Comparison of ENCODE assay signal across 22 mouse cellular contexts in the genomic region with DNA sequence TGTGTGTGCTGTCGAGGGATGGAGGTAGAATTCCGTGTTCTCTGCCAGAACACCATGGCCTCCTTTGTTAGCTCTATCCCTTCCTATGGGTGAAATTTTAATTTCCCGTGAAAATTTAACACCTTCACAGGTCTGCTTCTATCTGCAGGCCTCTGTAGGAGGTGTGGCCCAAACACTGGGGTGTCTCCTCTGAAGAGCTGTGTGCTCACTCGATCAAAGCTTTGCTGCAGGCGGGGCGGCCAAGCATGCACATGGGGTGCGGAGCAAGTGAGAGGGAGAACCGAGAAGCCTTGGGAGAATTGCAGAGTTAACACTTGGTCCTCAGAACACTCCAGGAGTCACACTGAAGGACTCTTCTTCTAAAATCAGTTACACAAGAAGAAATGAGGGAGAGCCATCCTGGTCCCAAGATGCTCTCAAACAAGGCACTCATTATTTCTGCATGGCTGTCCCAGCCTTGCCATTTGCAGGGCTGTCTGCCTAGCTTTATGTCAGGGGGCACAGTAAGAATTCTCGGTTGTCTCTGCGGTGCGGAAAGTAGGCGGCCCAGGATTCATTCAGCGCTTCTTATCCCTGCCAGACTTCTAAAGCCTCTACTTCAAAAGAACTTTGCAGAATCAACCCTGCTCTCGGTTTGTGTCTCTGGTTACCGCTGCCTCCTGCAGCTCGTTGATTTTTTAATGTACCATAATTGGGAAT. TPM values are rescaled to one million over a fixed set of nuclear protein-coding genes. Genes with fewer than 3 reads are reported as not detected.
A peak's percentile ranks its signal among the peaks of the same experiment; 100 is the strongest.
DNase-seq lines count a peak whose midpoint lies in the region; ATAC-seq and TF ChIP-seq lines count a peak whose summit lies in the region.
"Had no signal": no experiment of that assay in that cellular context is flagged by ENCODE, and none has a peak within 500 bp of the region (broad histone marks: within the 10 kb centered on the region; RNA-seq: fewer than 3 reads in every experiment).

No protein-coding gene starts in this region.

- WGBS in embryonic facial prominence, embryonic 14.5 days: 27% methylated on average over 16 of the region's 16 CpGs
- WGBS in forebrain, embryonic 16.5 days: 12% methylated on average over 16 of the region's 16 CpGs
- WGBS in hindbrain, postnatal 0 days: 29% methylated on average over 16 of the region's 16 CpGs
- 11% methylated on average over 16 of the region's 16 CpGs for WGBS in midbrain, embryonic 16.5 days
- 73% methylated on average over 16 of the region's 16 CpGs for WGBS in liver, embryonic 12.5 days (ENCODE audit: insufficient replicate concordance)
- WGBS in heart, adult 2 months: 70% methylated on average over 16 of the region's 16 CpGs

- no peak overlapping the region for H3K27ac ChIP-seq in embryonic facial prominence, embryonic 14.5 days (replicated peaks; ENCODE audit: low read depth, low read length)
- H3K27ac ChIP-seq in forebrain, embryonic 16.5 days (ENCODE audit: low read length): no peak overlapping the region
- H3K27ac ChIP-seq in hindbrain, postnatal 0 days: no peak overlapping the region
- H3K27ac ChIP-seq in midbrain, embryonic 16.5 days (ENCODE audit: low read length): peak overlapping the region; percentile 63
- H3K27ac ChIP-seq in liver, embryonic 12.5 days: no peak overlapping the region
- H3K27ac ChIP-seq in heart, adult 2 months: no peak overlapping the region
- H3K27ac ChIP-seq: liver, embryonic 14.5 days; stomach, embryonic 15.5 days had no signal

- no peaks in the 10 kb centered on the region for H3K9me3 ChIP-seq in embryonic facial prominence, embryonic 14.5 days (ENCODE audit: control insufficient read depth, low read length)
- H3K9me3 ChIP-seq in forebrain, embryonic 16.5 days (ENCODE audit: control insufficient read depth, low read length): no peaks in the 10 kb centered on the region
- no peaks in the 10 kb centered on the region for H3K9me3 ChIP-seq in hindbrain, postnatal 0 days (ENCODE audit: low read length)
- no peaks in the 10 kb centered on the region for H3K9me3 ChIP-seq in midbrain, embryonic 16.5 days (replicated peaks; ENCODE audit: control insufficient read depth, low read length, poor library complexity, severe bottlenecking)
- no peaks in the 10 kb centered on the region for H3K9me3 ChIP-seq in liver, embryonic 12.5 days (replicated peaks)
- H3K9me3 ChIP-seq: G1E; stomach, embryonic 15.5 days had no signal

- no peaks in the 10 kb centered on the region for H3K27me3 ChIP-seq in embryonic facial prominence, embryonic 14.5 days (replicated peaks; ENCODE audit: control insufficient read depth, insufficient read depth, low read length)
- no peaks in the 10 kb centered on the region for H3K27me3 ChIP-seq in forebrain, embryonic 16.5 days (replicated peaks; ENCODE audit: control insufficient read depth, insufficient read depth, low read length)
- no peaks in the 10 kb centered on the region for H3K27me3 ChIP-seq in hindbrain, postnatal 0 days (ENCODE audit: insufficient read depth, low read length)
- no peaks in the 10 kb centered on the region for H3K27me3 ChIP-seq in midbrain, embryonic 16.5 days (ENCODE audit: control insufficient read depth, insufficient read depth, low read depth, low read length)
- no peaks in the 10 kb centered on the region for H3K27me3 ChIP-seq in liver, embryonic 12.5 days (replicated peaks)
- H3K27me3 ChIP-seq in heart, adult 2 months (ENCODE audit: control insufficient read depth, insufficient read depth, low read length): no peaks in the 10 kb centered on the region
- H3K27me3 ChIP-seq: stomach, embryonic 15.5 days had no signal

- H3K79me2 ChIP-seq in heart, adult 2 months (replicated peaks; ENCODE audit: control insufficient read depth, insufficient read depth, low read length): no peaks in the 10 kb centered on the region

- TF ChIP-seq POLR2A in heart, adult 2 months (IDR thresholded peaks at IDR 0.05; ENCODE audit: insufficient read depth, low read depth, low read length): no peak

- peak; percentile 40 for DNase-seq in embryonic facial prominence, embryonic 14.5 days (ENCODE audit: low spot score)
- no peak for DNase-seq in hindbrain, postnatal 0 days (ENCODE audit: low spot score)
- DNase-seq in spleen, postnatal 4 days (ENCODE audit: low spot score in 2 of 2): no peak
- no peak for DNase-seq in thymus, postnatal 0 days (ENCODE audit: low spot score)
- DNase-seq in heart, adult 2 months: no peak
- DNase-seq: adrenal gland, postnatal 10 days; cerebellum, postnatal 14 days; gastrocnemius, postnatal 14 days; kidney, postnatal 36 days; left cerebral cortex, postnatal 4 days; thymus, postnatal 25 days had no signal

- no peak overlapping the region for H3K4me3 ChIP-seq in embryonic facial prominence, embryonic 14.5 days (ENCODE audit: low read depth, low read length)
- H3K4me3 ChIP-seq in forebrain, embryonic 16.5 days (replicated peaks; ENCODE audit: low read length): no peak overlapping the region
- no peak overlapping the region for H3K4me3 ChIP-seq in hindbrain, postnatal 0 days (ENCODE audit: low read length)
- H3K4me3 ChIP-seq in midbrain, embryonic 16.5 days (ENCODE audit: low read depth, low read length): no peak overlapping the region
- H3K4me3 ChIP-seq in liver, embryonic 12.5 days: no peak overlapping the region
- no peak overlapping the region for H3K4me3 ChIP-seq in heart, adult 2 months
- H3K4me3 ChIP-seq: stomach, embryonic 15.5 days had no signal

- ATAC-seq in embryonic facial prominence, embryonic 14.5 days (ENCODE audit: low read depth): no peak
- ATAC-seq in forebrain, embryonic 16.5 days: peak; percentile 10; the same call in 1 of the 2 replicates
- ATAC-seq in hindbrain, postnatal 0 days: peak; percentile 31; the same call in 1 of the 2 replicates
- ATAC-seq in midbrain, embryonic 16.5 days: peak; percentile 77
- ATAC-seq in liver, embryonic 12.5 days: no peak
- ATAC-seq: intestine, postnatal 0 days; lung, postnatal 0 days had no signal

- intact Hi-C loops in heart, adult 2 months (cut with DNase I): no loop called here

- H3K4me2 ChIP-seq in embryonic facial prominence, embryonic 14.5 days (ENCODE audit: low read depth, low read length): no peak overlapping the region
- H3K4me2 ChIP-seq in forebrain, embryonic 16.5 days (ENCODE audit: low read length): no peak overlapping the region
- H3K4me2 ChIP-seq in hindbrain, postnatal 0 days (ENCODE audit: low read depth, low read length): no peak overlapping the region
- no peak overlapping the region; the same call in 1 of the 2 replicates for H3K4me2 ChIP-seq in midbrain, embryonic 16.5 days (ENCODE audit: low read length)
- H3K4me2 ChIP-seq in liver, embryonic 12.5 days: no peak overlapping the region
- H3K4me2 ChIP-seq: heart, embryonic 11.5 days; stomach, embryonic 15.5 days had no signal

- no peak for TF ChIP-seq EP300 in heart, adult 2 months (IDR thresholded peaks at IDR 0.05; ENCODE audit: insufficient read depth, low read depth, low read length)

- peaks cover 36% of the 10 kb centered on the region; the same call in 1 of the 2 replicates for H3K36me3 ChIP-seq in embryonic facial prominence, embryonic 14.5 days (ENCODE audit: control insufficient read depth, insufficient read depth, low read length)
- peaks cover 6% of the 10 kb centered on the region for H3K36me3 ChIP-seq in forebrain, embryonic 16.5 days (ENCODE audit: control insufficient read depth, insufficient read depth)
- H3K36me3 ChIP-seq in hindbrain, postnatal 0 days (ENCODE audit: insufficient read depth, low read length): 0 out of 2 replicates have a peak, but pooled peaks cover 6% of the 10 kb centered on the region
- H3K36me3 ChIP-seq in midbrain, embryonic 16.5 days (ENCODE audit: control insufficient read depth, insufficient read depth, low read length): peaks cover 4% of the 10 kb centered on the region; the same call in 1 of the 2 replicates
- H3K36me3 ChIP-seq in liver, embryonic 12.5 days: peaks cover 97% of the 10 kb centered on the region
- no peaks in the 10 kb centered on the region for H3K36me3 ChIP-seq in heart, adult 2 months (ENCODE audit: control insufficient read depth, insufficient read depth, low read length)

- no peak for TF ChIP-seq CTCF in hindbrain, postnatal 0 days (IDR thresholded peaks at IDR 0.05; ENCODE audit: low read depth)
- no peak for TF ChIP-seq CTCF in heart, adult 2 months (IDR thresholded peaks at IDR 0.05)

- no peak overlapping the region; the same call in 1 of the 2 replicates for H3K9ac ChIP-seq in embryonic facial prominence, embryonic 14.5 days (ENCODE audit: low read depth, low read length)
- H3K9ac ChIP-seq in forebrain, embryonic 16.5 days (replicated peaks; ENCODE audit: low read depth, low read length): no peak overlapping the region
- no peak overlapping the region for H3K9ac ChIP-seq in hindbrain, postnatal 0 days (replicated peaks; ENCODE audit: low read length)
- H3K9ac ChIP-seq in midbrain, embryonic 16.5 days (ENCODE audit: low read depth, low read length): no peak overlapping the region
- H3K9ac ChIP-seq in liver, embryonic 12.5 days: no peak overlapping the region
- H3K9ac ChIP-seq in heart, adult 2 months (ENCODE audit: low read depth, low read length): no peak overlapping the region
- H3K9ac ChIP-seq: liver, embryonic 14.5 days; stomach, embryonic 15.5 days had no signal

- H3K4me1 ChIP-seq in embryonic facial prominence, embryonic 14.5 days (ENCODE audit: control insufficient read depth, insufficient read depth, low read length): 0 out of 2 replicates have a peak, but pooled peaks cover 4% of the 10 kb centered on the region
- peaks cover 6% of the 10 kb centered on the region for H3K4me1 ChIP-seq in forebrain, embryonic 16.5 days (replicated peaks; ENCODE audit: control insufficient read depth, insufficient read depth, low read length)
- peaks cover 4% of the 10 kb centered on the region; the same call in 1 of the 2 replicates for H3K4me1 ChIP-seq in hindbrain, postnatal 0 days (ENCODE audit: insufficient read depth, low read length)
- peaks cover 14% of the 10 kb centered on the region for H3K4me1 ChIP-seq in midbrain, embryonic 16.5 days (ENCODE audit: control insufficient read depth, insufficient read depth, low read length)
- H3K4me1 ChIP-seq in liver, embryonic 12.5 days: no peaks in the 10 kb centered on the region
- H3K4me1 ChIP-seq in heart, adult 2 months (ENCODE audit: control insufficient read depth, insufficient read depth, low read length): no peaks in the 10 kb centered on the region
- H3K4me1 ChIP-seq: stomach, embryonic 15.5 days had no signal

RNA-seq across cellular contexts. Expression of gene Kncn, which starts 14.5 kb away (rescaled TPM):
- 0.31 TPM in 1 of 2 replicates, not detected in the other for polyA plus RNA-seq in embryonic facial prominence, embryonic 14.5 days (2014; fragmentation: Nextera tagmentation; extraction: Ambion mirVana)
- 0.18 TPM in 1 of 2 replicates, not detected in the other for polyA plus RNA-seq in forebrain, embryonic 16.5 days (2015; fragmentation: Nextera tagmentation; extraction: Ambion mirVana)
- total RNA-seq in hindbrain, postnatal 0 days (2014; rRNA removed): 0.14 TPM in 1 of 2 replicates, not detected in the other
- polyA plus RNA-seq in hindbrain, postnatal 0 days (2015; fragmentation: Nextera tagmentation; extraction: Ambion mirVana): 0.10 and 0.29 TPM in 2 replicates
- polyA plus RNA-seq in midbrain, embryonic 16.5 days (2015; fragmentation: Nextera tagmentation; extraction: Ambion mirVana): 0.18 TPM in 1 of 2 replicates, not detected in the other
- polyA plus RNA-seq in thymus, postnatal 0 days (2015; fragmentation: Nextera tagmentation; extraction: Ambion mirVana): not detected in 2 replicates
- polyA plus RNA-seq in liver, embryonic 12.5 days (2016; fragmentation: Nextera tagmentation; extraction: Ambion mirVana): not detected in 2 replicates
- not detected for total RNA-seq in heart, adult 2 months (2021)
- 0.18 TPM in 1 of 2 replicates, not detected in the other for polyA plus RNA-seq in heart, adult 2 months (2012; rRNA removed)
- total RNA-seq: adrenal gland, postnatal 10 days; G1E; gastrocnemius, postnatal 14 days; heart, postnatal 25 days; megakaryocyte-erythroid progenitor cell, adult 5-6 weeks had no signal
- polyA plus RNA-seq: G1E; heart, embryonic 11.5 days; intestine, postnatal 0 days; lung, postnatal 0 days; stomach, embryonic 15.5 days had no signal

RNA-seq across cellular contexts. Expression of gene 6430628N08Rik, which starts 20.8 kb away (rescaled TPM):
- polyA plus RNA-seq in embryonic facial prominence, embryonic 14.5 days (2014; fragmentation: Nextera tagmentation; extraction: Ambion mirVana): 0.10 and 0.29 TPM in 2 replicates
- 0.15 and 0.47 TPM in 2 replicates for polyA plus RNA-seq in forebrain, embryonic 16.5 days (2015; fragmentation: Nextera tagmentation; extraction: Ambion mirVana)
- 0.16 and 0.18 TPM in 2 replicates for total RNA-seq in hindbrain, postnatal 0 days (2014; rRNA removed)
- polyA plus RNA-seq in hindbrain, postnatal 0 days (2015; fragmentation: Nextera tagmentation; extraction: Ambion mirVana): 0.49 and 0.58 TPM in 2 replicates
- polyA plus RNA-seq in midbrain, embryonic 16.5 days (2015; fragmentation: Nextera tagmentation; extraction: Ambion mirVana): 0.48 and 0.55 TPM in 2 replicates
- not detected in 2 replicates for polyA plus RNA-seq in thymus, postnatal 0 days (2015; fragmentation: Nextera tagmentation; extraction: Ambion mirVana)
- not detected in 2 replicates for polyA plus RNA-seq in liver, embryonic 12.5 days (2016; fragmentation: Nextera tagmentation; extraction: Ambion mirVana)
- total RNA-seq in heart, adult 2 months (2021): not detected
- polyA plus RNA-seq in heart, adult 2 months (2012; rRNA removed): not detected in 2 replicates
- total RNA-seq: adrenal gland, postnatal 10 days; G1E; gastrocnemius, postnatal 14 days; heart, postnatal 25 days; megakaryocyte-erythroid progenitor cell, adult 5-6 weeks had no signal
- polyA plus RNA-seq: G1E; heart, embryonic 11.5 days; intestine, postnatal 0 days; liver, embryonic 14.5 days; lung, postnatal 0 days; stomach, embryonic 15.5 days had no signal

RNA-seq across cellular contexts. Expression of gene Mknk1, which starts 30.7 kb away (rescaled TPM):
- 24.1 and 25.3 TPM in 2 replicates for polyA plus RNA-seq in embryonic facial prominence, embryonic 14.5 days (2014; fragmentation: Nextera tagmentation; extraction: Ambion mirVana)
- polyA plus RNA-seq in forebrain, embryonic 16.5 days (2015; fragmentation: Nextera tagmentation; extraction: Ambion mirVana): 25.4 and 27.9 TPM in 2 replicates
- total RNA-seq in hindbrain, postnatal 0 days (2014; rRNA removed): 18.4 and 23.2 TPM in 2 replicates
- 22.0 and 24.5 TPM in 2 replicates for polyA plus RNA-seq in hindbrain, postnatal 0 days (2015; fragmentation: Nextera tagmentation; extraction: Ambion mirVana)
- polyA plus RNA-seq in midbrain, embryonic 16.5 days (2015; fragmentation: Nextera tagmentation; extraction: Ambion mirVana): 22.3 and 24.5 TPM in 2 replicates
- 41.3 and 42.5 TPM in 2 replicates for polyA plus RNA-seq in thymus, postnatal 0 days (2015; fragmentation: Nextera tagmentation; extraction: Ambion mirVana)
- polyA plus RNA-seq in liver, embryonic 12.5 days (2016; fragmentation: Nextera tagmentation; extraction: Ambion mirVana): 45.2 and 47.2 TPM in 2 replicates
- 10 to 100 TPM; 18.3 to 20.6 TPM for total RNA-seq in heart, adult 2 months (2021)
- polyA plus RNA-seq in heart, adult 2 months (2012; rRNA removed): 32.1 and 42.1 TPM in 2 replicates

RNA-seq across cellular contexts. Expression of gene Mob3c, which starts 41.8 kb away (rescaled TPM):
- polyA plus RNA-seq in embryonic facial prominence, embryonic 14.5 days (2014; fragmentation: Nextera tagmentation; extraction: Ambion mirVana): 8.3 and 11.6 TPM in 2 replicates
- polyA plus RNA-seq in forebrain, embryonic 16.5 days (2015; fragmentation: Nextera tagmentation; extraction: Ambion mirVana): 4.6 and 6.0 TPM in 2 replicates
- total RNA-seq in hindbrain, postnatal 0 days (2014; rRNA removed): 2.9 and 4.4 TPM in 2 replicates
- polyA plus RNA-seq in hindbrain, postnatal 0 days (2015; fragmentation: Nextera tagmentation; extraction: Ambion mirVana): 4.1 and 4.3 TPM in 2 replicates
- 5.0 and 6.2 TPM in 2 replicates for polyA plus RNA-seq in midbrain, embryonic 16.5 days (2015; fragmentation: Nextera tagmentation; extraction: Ambion mirVana)
- 8.5 and 9.4 TPM in 2 replicates for polyA plus RNA-seq in thymus, postnatal 0 days (2015; fragmentation: Nextera tagmentation; extraction: Ambion mirVana)
- polyA plus RNA-seq in liver, embryonic 12.5 days (2016; fragmentation: Nextera tagmentation; extraction: Ambion mirVana): 7.4 and 8.3 TPM in 2 replicates
- 1 to 10 TPM; 3.2 to 4.3 TPM for total RNA-seq in heart, adult 2 months (2021)
- polyA plus RNA-seq in heart, adult 2 months (2012; rRNA removed): 7.4 and 9.3 TPM in 2 replicates

Comparison
In these comparisons a context has a peak if more than half of its experiments do, and no peak if none do; other contexts are left out.
1. ATAC-seq: peak in forebrain, embryonic 16.5 days (single experiment), hindbrain, postnatal 0 days (single experiment) and midbrain, embryonic 16.5 days (single experiment); none in embryonic facial prominence, embryonic 14.5 days (single experiment) and liver, embryonic 12.5 days (single experiment).